Mouse (Mus musculus): ENCODE measurements at regions not wholly inside any gene's neighbourhood (a gene's known extent, or its start where the extent isn't known, plus 50 kb on each side); places are given as distances from the start of the nearest gene placed in this dataset.

DNA sequence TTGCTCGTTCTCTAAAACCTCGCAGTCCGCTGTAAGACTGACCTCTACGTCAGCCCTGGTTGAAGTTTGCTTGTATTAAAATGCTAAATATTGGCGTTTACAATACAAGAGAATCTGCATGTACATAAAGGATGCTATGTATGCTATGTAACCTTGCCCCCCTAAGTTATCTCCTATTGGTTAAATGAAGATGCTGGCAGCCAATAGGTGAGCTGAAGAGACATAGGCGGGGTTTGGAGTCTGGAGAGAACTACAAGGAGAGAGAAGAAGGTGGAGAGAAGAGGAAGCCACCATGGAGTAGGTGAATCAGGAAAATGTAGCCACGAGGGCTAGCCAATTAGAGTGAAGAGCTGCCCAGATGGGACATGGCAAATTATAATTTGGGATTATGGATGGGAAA lies 214.0 kb upstream of the Amigo2 start:
- no peak for DNase-seq (ENCODE audit: low spot score in 2 of 2)

DNA sequence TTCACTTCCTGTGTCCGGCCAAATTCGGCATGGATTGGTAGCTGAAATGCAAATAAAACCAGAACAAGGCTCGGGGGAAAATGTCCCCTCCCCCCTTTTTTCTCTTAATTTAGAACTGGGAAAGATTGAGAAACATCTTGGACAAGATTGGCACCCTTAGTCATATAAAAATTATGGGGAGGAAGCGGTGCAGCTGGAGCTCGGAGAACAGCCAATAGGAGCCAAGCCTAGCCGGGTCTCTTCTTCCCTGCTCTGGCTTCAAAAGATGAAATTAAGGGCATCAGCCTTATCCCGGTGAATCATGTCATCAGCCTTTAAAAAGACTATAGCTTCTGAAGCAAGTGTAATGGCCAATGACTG lies 213.3 kb upstream of the Amigo2 start:
- no peak for DNase-seq (ENCODE audit: low spot score in 2 of 2)

DNA sequence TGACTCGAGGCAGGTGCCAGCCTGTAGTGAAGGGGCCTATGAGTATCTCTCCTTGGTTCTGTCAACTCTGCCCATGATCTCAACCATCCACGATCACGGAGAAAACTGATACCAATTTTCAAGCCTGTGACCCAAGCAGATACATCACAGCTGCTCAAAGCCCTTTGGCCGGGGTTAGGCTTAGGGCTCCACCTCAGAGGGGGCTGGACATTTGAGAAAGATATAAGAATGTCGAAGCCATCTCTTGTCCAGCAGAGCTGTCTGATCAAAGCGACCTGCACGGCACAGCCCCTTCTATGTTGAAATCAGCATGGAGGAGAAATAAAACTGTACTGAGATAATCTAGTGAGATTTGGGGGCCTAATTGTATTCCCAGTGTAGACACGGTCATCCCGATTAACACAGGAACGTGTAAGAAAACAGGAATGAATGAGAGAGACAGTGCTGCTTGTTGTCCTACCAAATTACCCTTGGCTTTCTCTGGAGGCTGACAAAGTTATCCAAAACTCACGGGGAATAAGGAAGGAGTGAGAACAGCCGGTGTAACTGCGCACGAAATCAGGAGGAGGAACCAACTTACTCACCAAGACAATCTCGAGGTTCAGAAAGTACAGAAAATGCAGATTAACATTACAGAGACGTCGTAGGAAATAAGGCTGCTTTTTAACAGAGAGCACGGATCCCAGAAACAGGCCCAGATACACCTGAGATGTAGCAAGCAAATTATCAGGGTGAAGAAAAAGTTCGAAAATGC lies 212.7 kb upstream of the Amigo2 start:
- DNase-seq (ENCODE audit: low spot score in 2 of 2) = no peak

DNA sequence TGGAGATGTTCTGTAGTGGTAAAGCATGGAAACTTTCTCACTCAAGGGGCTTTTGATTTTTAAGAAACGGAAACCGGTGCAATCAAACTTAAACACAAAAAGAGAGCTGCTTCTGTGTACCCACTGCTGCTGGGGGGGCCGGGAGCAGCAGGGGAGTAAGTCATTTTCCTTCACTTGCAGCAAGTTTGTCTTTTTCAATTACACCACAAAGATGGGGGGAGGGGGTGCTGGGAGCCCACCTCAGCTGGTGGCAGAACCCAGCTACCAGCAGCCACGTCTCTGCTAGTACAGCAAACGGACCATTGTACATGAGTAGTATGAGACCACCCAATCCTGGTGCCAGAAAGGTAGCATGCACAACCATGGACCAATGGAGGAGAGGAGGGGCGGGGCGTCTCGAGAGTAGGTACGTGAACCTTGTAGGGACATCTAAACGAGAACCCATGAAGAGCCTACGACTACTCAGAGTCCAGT lies 211.7 kb upstream of the Amigo2 start:
- peak; percentile 67 to 68 for DNase-seq (ENCODE audit: low spot score in 2 of 2)

DNA sequence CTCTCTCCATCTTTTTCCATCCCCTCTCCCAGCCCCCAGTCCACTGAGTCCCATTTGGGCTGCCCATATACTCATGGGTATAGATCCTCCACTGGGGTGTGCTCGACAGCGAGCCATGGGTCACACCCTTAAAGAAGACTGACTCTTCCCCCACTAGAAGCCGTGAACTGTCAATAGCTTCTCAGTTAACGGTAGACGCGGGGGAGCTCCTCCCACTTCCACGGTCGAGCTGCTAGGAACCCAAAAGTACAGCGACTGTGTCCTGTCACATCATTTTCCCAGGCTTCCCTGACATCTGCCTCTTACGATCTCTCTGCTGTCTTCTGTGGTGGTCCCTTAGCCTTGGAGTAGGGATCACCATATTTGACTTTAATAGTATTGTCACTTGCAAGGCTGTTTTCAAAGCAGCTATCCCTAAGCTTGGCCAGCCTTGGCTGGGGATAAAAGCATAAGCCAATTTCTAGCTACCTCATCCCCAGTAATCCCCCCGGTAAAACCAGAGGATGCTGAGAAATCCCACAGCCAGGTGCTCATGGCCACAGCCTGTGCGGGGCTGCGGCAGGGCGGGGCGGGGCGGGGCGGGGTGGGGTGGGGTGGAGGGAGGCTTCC lies 211.2 kb upstream of the Amigo2 start:
- peak; percentile 15 to 17 for DNase-seq (ENCODE audit: low spot score in 2 of 2)

DNA sequence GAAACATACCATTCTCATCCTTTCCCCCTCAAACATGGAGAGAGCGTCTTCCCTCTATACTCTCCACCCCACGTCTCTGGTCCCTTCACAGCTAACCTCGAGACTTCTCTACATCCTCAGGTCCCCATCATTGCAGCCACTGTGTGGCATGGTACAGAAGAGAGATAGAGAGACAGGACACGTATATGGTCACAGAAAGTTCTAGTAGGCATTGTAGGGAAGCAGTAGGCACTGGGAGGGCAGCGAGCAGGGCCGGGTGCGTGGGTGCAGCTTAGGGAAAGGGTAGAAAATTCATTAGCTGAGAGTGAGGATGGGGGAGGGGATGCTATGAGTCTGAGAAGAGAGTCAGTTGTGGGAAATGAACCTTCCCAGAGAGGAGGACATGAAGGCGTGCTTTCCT lies 210.4 kb upstream of the Amigo2 start:
- no peak for DNase-seq (ENCODE audit: low spot score in 2 of 2)

DNA sequence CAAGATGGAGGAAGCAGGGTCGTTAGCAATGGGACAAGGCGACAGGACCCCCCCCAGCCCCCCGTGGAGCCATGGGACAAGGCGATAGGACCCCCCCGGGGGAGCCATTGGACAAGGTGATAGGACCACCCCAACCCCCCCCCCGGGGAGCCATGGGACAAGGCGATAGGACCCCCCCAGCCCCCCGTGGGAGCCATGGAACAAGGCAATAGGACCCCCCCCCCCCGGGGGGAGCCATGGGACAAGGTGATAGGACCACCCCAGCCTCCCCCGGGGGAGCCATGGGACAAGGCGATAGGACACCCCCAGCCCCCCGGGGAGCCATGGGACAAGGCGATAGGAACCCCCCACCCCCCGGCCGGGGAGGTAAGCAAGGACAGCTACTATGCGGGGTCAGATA lies 209.9 kb upstream of the Amigo2 start:
- DNase-seq (ENCODE audit: low spot score in 2 of 2) = peak in 1 of 2 experiments; percentile 19

DNA sequence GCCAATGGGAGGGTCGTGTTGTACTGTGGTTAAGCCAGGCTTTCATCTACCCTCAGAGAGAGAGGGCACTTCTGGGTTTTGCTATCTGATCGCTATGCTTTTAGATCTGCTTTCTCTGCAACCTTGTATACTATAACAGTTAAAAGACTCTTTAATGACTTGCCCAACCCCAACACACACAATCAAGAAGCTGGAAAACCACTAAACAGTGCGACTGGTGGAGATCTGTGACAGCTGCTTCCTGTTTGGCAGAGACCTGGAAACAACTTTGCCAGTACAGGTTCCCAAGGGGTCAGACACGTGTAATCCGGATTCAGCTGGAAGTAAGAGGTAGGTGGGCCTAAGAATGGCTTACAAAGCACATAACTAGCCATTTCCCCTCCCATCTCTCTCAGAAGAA lies 208.6 kb upstream of the Amigo2 start:
- DNase-seq (ENCODE audit: low spot score in 2 of 2) = no peak

DNA sequence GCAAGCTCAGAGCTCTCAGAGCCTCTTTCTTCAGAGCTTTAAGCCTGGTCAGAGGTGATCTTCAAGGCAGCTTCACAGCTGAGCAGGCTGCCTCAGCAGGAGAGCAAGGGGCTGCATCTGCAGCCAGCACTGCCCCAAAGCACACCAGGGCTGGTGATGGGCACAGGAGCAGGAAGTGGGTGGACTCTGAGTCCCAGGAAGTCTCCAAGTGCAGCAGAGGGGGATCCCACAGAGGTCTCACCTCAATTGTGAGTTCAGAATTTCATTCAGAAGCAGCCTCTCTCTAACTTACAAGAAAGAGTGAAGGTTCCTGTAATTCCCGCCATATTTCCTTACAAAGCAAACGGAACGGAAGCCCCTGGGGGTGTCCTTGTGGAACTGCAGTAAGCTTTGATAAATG lies 202.6 kb upstream of the Amigo2 start:
- no peak for DNase-seq (ENCODE audit: low spot score in 2 of 2)

DNA sequence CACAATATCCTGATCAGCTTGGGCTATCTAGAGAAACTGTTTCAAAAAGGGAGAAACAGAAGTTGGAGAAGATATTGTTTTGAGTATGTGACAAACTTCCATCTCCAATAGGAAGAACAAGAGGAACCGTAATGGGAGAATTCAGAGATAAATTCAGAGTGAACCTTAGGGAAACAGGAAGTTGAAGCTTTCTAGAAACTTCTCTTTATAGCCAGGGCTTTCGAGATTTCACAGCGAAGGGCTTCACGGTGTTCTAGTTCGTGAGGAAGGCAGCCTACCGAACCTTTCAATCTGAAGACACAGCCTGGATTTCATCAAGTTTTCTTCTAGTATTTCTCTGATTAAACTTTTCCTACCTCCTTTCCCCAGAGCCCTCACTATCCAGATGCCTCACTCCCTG lies 201.9 kb upstream of the Amigo2 start:
- DNase-seq (ENCODE audit: low spot score in 2 of 2) = no peak

DNA sequence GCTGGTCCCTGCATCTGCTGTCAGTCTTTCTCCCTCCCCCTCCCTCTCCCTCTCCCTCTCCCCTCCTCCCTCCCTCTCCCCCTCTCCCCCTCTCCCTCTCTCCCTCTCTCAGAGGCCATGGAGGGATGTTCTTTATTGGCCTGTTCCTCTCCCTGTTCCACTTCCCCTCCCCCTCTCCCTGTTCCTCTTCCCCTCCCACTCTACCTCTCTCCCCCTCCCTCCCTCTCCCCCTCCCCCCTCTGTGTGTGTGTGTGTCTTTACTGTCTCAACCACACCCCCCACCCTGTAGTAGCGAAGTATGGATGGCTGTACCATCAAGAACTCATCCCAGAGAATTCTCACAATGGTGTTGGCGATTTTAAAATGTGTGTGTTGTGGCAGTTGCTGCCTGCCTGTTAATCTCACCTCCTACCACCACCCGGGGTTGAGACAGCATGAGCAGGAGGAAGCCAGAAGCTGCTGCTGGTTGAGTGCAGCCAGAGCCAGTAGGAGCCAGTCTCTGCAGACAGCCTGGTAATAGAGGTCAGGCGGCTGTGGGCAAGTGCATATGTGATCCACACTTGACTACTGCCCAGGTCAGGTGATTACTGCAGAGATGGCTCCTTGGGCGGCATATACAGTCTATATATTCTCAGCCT lies 201.3 kb upstream of the Amigo2 start:
- no peak for DNase-seq (ENCODE audit: low spot score in 2 of 2)

DNA sequence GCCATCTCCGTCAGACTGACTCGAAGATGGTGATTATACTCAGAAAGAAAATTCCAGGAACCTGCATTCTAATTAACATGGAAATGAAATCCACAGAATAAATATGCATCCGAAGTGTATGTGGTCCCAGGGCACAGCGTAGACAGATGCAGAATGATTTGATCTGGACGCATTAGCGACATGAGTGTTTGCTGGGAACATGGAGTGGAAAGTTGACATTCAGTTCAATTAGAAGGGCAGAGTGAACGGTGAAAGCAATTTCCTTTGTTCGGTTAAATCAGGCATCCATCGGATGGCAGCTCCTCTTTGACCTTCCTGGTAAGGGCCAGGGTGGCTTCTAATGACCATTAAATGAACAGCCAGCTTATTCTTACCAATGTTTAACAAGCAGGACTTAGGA lies 199.1 kb upstream of the Amigo2 start:
- no peak for DNase-seq (ENCODE audit: low spot score in 2 of 2)

DNA sequence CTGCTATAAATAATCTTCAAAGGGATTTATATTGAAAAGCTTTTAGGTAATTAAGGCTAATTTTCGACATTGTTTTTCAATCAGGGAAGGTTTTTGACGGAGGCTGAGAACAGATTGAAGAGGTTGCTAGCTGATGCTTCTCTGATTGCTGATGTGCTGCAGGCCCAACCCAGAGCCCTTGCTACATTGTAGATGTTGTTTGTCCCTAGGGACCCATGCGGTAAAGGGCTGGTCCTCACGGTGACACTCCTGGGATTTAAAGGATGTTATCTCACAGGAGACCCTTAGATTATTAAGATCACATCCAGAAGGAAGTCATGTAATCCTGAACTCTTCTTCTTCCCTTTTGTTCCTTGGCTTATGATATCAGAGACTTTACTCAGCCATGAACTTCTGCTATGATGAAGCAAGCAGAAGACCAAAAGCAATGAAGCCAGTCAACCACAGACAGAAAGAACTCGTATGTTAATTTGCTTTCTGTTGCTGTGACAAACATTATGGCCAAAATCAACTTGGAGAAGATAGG lies 191.2 kb upstream of the Amigo2 start:
- no peak for DNase-seq (ENCODE audit: low spot score in 2 of 2)

All from thymus, postnatal 10 days (tissue).